Mouse (Mus musculus) limb, embryonic 14.5 days (tissue): Measurements from ENCODE around the gene Gclc. TPM values are rescaled to one million over a fixed set of nuclear protein-coding genes. Genes with fewer than 3 reads are reported as not detected.
A peak's percentile ranks its signal among the peaks of the same experiment; 100 is the strongest.

ENCODE experiments used
- ATAC-seq: fragments of 200-750 bp; cut with Nextera tagmentation; 2 replicates; pipeline ENCODE4 v1.8.0; 2017; ENCODE audit warnings: low read depth, moderate number of reproducible peaks, moderate TSS enrichment; ENCODE audit not compliant: low FRiP score
- DNase-seq: peaks from one replicate; pipeline ENCODE4 v3.0.0-alpha.2; 2015; ENCODE audit warnings: low spot score
- H3K27ac ChIP-seq: fragments of 300-500 bp; sonication (generic); replicated peaks from 2 replicates; pipeline ENCODE4 v1.5.1; 2014; ENCODE audit warnings: low read depth, mild to moderate bottlenecking, low read length, moderate library complexity, mixed read lengths
- H3K27me3 ChIP-seq: fragments of 300-500 bp; sonication (generic); 2 replicates; pipeline ENCODE4 v1.6.1; 2014; ENCODE audit warnings: low read length, mixed read lengths; ENCODE audit not compliant: control insufficient read depth, insufficient read depth
- H3K36me3 ChIP-seq: fragments of 300-500 bp; sonication (generic); 2 replicates; pipeline ENCODE4 v1.6.1; 2014; ENCODE audit warnings: mild to moderate bottlenecking, low read length, moderate library complexity, mixed read lengths; ENCODE audit not compliant: control insufficient read depth, insufficient read depth
- H3K4me1 ChIP-seq: fragments of 300-500 bp; sonication (generic); 2 replicates; pipeline ENCODE4 v1.6.1; 2014; ENCODE audit warnings: antibody characterized with exemption, low read length, mixed read lengths; ENCODE audit not compliant: control insufficient read depth, insufficient read depth
- H3K4me2 ChIP-seq: fragments of 300-500 bp; sonication (generic); replicated peaks from 2 replicates; pipeline ENCODE4 v1.6.1; 2014; ENCODE audit warnings: low read depth, mild to moderate bottlenecking, low read length, moderate library complexity; ENCODE audit not compliant: severe bottlenecking
- H3K4me3 ChIP-seq: fragments of 300-500 bp; sonication (generic); replicated peaks from 2 replicates; pipeline ENCODE4 v1.5.1; 2014; ENCODE audit warnings: low read length
- H3K9ac ChIP-seq: fragments of 300-500 bp; sonication (generic); 2 replicates; pipeline ENCODE4 v1.6.1; 2014; ENCODE audit warnings: mild to moderate bottlenecking, low read depth, low read length, moderate library complexity; ENCODE audit not compliant: severe bottlenecking
- H3K9me3 ChIP-seq: fragments of 300-500 bp; sonication (generic); 2 replicates; pipeline ENCODE4 v1.6.1; 2016; ENCODE audit warnings: low read length; ENCODE audit not compliant: control insufficient read depth
- POLR2A ChIP-seq: fragments of 200-500 bp; IDR thresholded peaks from 2 replicates; pipeline ENCODE4 v1.8.0; 2012; ENCODE audit warnings: inconsistent platforms, mild to moderate bottlenecking, moderate library complexity, borderline replicate concordance; ENCODE audit not compliant: insufficient read depth, insufficient read length; ENCODE audit errors: extremely low read depth
- WGBS: fragments of 180-500 bp; shearing (Covaris S2); extraction: QIAGEN DNeasy Blood & Tissue Kit; methylation state at CpG from one replicate; pipeline ENCODE4 v1.1.7; 2014; 5-methylcytosine and 5-hydroxymethylcytosine counted together
- polyA plus RNA-seq, 2 experiments: library from polyadenylated mRNA; depleted of rRNA in 1 of 2; stranded (reverse) in 1 of 2; unstranded in 1 of 2; fragments of >200 nt; fragmentation: Nextera tagmentation in 1 of 2; extraction: Ambion mirVana in 1 of 2; gene quantifications; 2 replicates each; pipeline versions ENCODE4 v1.2.1 to v1.2.3; 2012 to 2014

The Gclc gene
- polyA plus RNA-seq, 2 experiments, result 14.0 to 17.0 TPM

GRCm38 (mm10) chr9:77819318-77819717 lies 65.0 kb downstream of the Gclc start:
- H3K27me3 ChIP-seq, result no peaks in the 10 kb centered on the region
- no peaks in the 10 kb centered on the region for H3K36me3 ChIP-seq
- H3K4me1 ChIP-seq, result no peaks in the 10 kb centered on the region; the same call in 1 of the 2 replicates
- H3K4me2 ChIP-seq, result no peak overlapping the region
- H3K4me3 ChIP-seq, result no peak overlapping the region
- DNase-seq (no peak), ATAC-seq (no peak)
- WGBS, result 84% methylated on average over 2 of the region's 2 CpGs
- no peak overlapping the region for H3K9ac ChIP-seq
- H3K27ac ChIP-seq, result no peak overlapping the region
- no peak for TF ChIP-seq POLR2A
- no peaks in the 10 kb centered on the region; the same call in 1 of the 2 replicates for H3K9me3 ChIP-seq

GRCm38 (mm10) chr9:77820836-77821235 lies 66.5 kb downstream of the Gclc start:
- H3K27ac ChIP-seq, result no peak overlapping the region
- H3K9me3 ChIP-seq, result no peaks in the 10 kb centered on the region; the same call in 1 of the 2 replicates
- H3K4me2 ChIP-seq, result no peak overlapping the region
- WGBS, result 58% methylated on average over 4 of the region's 4 CpGs
- H3K36me3 ChIP-seq, result no peaks in the 10 kb centered on the region
- no peak for DNase-seq
- H3K4me1 ChIP-seq, result peaks cover 8% of the 10 kb centered on the region
- H3K27me3 ChIP-seq, result no peaks in the 10 kb centered on the region
- no peak for ATAC-seq
- TF ChIP-seq POLR2A, result no peak
- H3K4me3 ChIP-seq, result no peak overlapping the region
- no peak overlapping the region for H3K9ac ChIP-seq

- DNase-seq (peak; percentile 83), ATAC-seq (peak; percentile 80)
- no peak overlapping the region for H3K9ac ChIP-seq
- H3K27ac ChIP-seq, result 0 out of 2 replicates have a peak overlapping the region, but pooled peaks have one; percentile 46
- H3K4me2 ChIP-seq, result no peak overlapping the region
- 4% methylated on average over 7 of the region's 7 CpGs for WGBS
- peaks cover 13% of the 10 kb centered on the region; the same call in 1 of the 2 replicates for H3K4me1 ChIP-seq
- H3K36me3 ChIP-seq, result no peaks in the 10 kb centered on the region
- no peaks in the 10 kb centered on the region for H3K27me3 ChIP-seq
- H3K9me3 ChIP-seq, result no peaks in the 10 kb centered on the region
- no peak overlapping the region for H3K4me3 ChIP-seq
- no peak for TF ChIP-seq POLR2A
Measured at GRCm38 (mm10) chr9:77825380-77825961, 71.1 kb downstream of the Gclc start.

GRCm38 (mm10) chr9:77826237-77826636 lies 71.9 kb downstream of the Gclc start:
- ATAC-seq, result no peak
- H3K9ac ChIP-seq, result no peak overlapping the region
- no peak for DNase-seq
- H3K27ac ChIP-seq, result 0 out of 2 replicates have a peak overlapping the region, but pooled peaks have one; percentile 43
- no peak overlapping the region for H3K4me3 ChIP-seq
- no peak for TF ChIP-seq POLR2A
- no peaks in the 10 kb centered on the region for H3K36me3 ChIP-seq
- peaks cover 13% of the 10 kb centered on the region; the same call in 1 of the 2 replicates for H3K4me1 ChIP-seq
- WGBS, result 29% methylated on average over 4 of the region's 4 CpGs
- no peaks in the 10 kb centered on the region for H3K27me3 ChIP-seq
- no peaks in the 10 kb centered on the region for H3K9me3 ChIP-seq
- H3K4me2 ChIP-seq, result no peak overlapping the region

GRCm38 (mm10) chr9:77828531-77828965 lies 74.2 kb downstream of the Gclc start:
- peaks cover 13% of the 10 kb centered on the region; the same call in 1 of the 2 replicates for H3K4me1 ChIP-seq
- no peak overlapping the region for H3K9ac ChIP-seq
- TF ChIP-seq POLR2A, result no peak
- H3K27ac ChIP-seq, result no peak overlapping the region
- H3K27me3 ChIP-seq, result no peaks in the 10 kb centered on the region
- no peak overlapping the region for H3K4me3 ChIP-seq
- H3K9me3 ChIP-seq, result no peaks in the 10 kb centered on the region
- H3K36me3 ChIP-seq, result no peaks in the 10 kb centered on the region
- no peak overlapping the region for H3K4me2 ChIP-seq
- DNase-seq (peak; percentile 35), ATAC-seq (peak; percentile 84)
- WGBS, result 24% methylated on average over 7 of the region's 7 CpGs
